Mouse (Mus musculus) heart, embryonic 16.5 days (tissue): ENCODE data around the gene Dok7. TPM values are rescaled to one million over a fixed set of nuclear protein-coding genes. Genes with fewer than 3 reads are reported as not detected.

Source experiments
- ATAC-seq: fragments of 200-750 bp; cut with Nextera tagmentation; replicated peaks from 2 replicates; pipeline ENCODE4 v1.8.0; 2017; ENCODE audit warnings: moderate number of reproducible peaks; ENCODE audit not compliant: insufficient read depth, low FRiP score; ENCODE audit errors: extremely low read depth
- H3K27ac ChIP-seq: fragments of 300-500 bp; sonication (generic); 2 replicates; pipeline ENCODE4 v1.5.1; 2014; ENCODE audit warnings: mild to moderate bottlenecking, low read length, control low read depth, moderate library complexity
- H3K27me3 ChIP-seq: fragments of 300-500 bp; sonication (generic); 2 replicates; pipeline ENCODE4 v1.6.1; 2014; ENCODE audit warnings: low read length, mixed read lengths; ENCODE audit not compliant: control insufficient read depth, insufficient read depth
- H3K36me3 ChIP-seq: fragments of 300-500 bp; sonication (generic); 2 replicates; pipeline ENCODE4 v1.6.1; 2014; ENCODE audit not compliant: control insufficient read depth, insufficient read depth
- H3K4me1 ChIP-seq: fragments of 300-500 bp; sonication (generic); 2 replicates; pipeline ENCODE4 v1.6.1; 2014; ENCODE audit warnings: low read length, mixed read lengths; ENCODE audit not compliant: control insufficient read depth, insufficient read depth
- H3K4me2 ChIP-seq: fragments of 300-500 bp; sonication (generic); 2 replicates; pipeline ENCODE4 v1.6.1; 2014; ENCODE audit warnings: low read depth, mild to moderate bottlenecking, control low read depth, low read length
- H3K4me3 ChIP-seq: fragments of 300-500 bp; sonication (generic); 2 replicates; pipeline ENCODE4 v1.5.1; 2014; ENCODE audit warnings: mild to moderate bottlenecking, control low read depth, low read length
- H3K9ac ChIP-seq: fragments of 300-500 bp; sonication (generic); 2 replicates; pipeline ENCODE4 v1.6.1; 2014; ENCODE audit warnings: low read length, control low read depth
- H3K9me3 ChIP-seq: fragments of 300-500 bp; sonication (generic); replicated peaks from 2 replicates; pipeline ENCODE4 v1.6.1; 2016; ENCODE audit warnings: low read length; ENCODE audit not compliant: control insufficient read depth
- WGBS: fragments of 180-500 bp; shearing (Covaris S2); extraction: QIAGEN DNeasy Blood & Tissue Kit; methylation state at CpG from one replicate; pipeline ENCODE4 v1.1.7; 2014; 5-methylcytosine and 5-hydroxymethylcytosine counted together
- polyA plus RNA-seq: library from polyadenylated mRNA; unstranded; fragments of >200 nt; fragmentation: Nextera tagmentation; extraction: Ambion mirVana; gene quantifications from 2 replicates; pipeline ENCODE4 v1.2.1, GENCODE M21; 2015

The Dok7 gene
- polyA plus RNA-seq, 1 experiment from 2014 or later = 14.9 TPM

DNA sequence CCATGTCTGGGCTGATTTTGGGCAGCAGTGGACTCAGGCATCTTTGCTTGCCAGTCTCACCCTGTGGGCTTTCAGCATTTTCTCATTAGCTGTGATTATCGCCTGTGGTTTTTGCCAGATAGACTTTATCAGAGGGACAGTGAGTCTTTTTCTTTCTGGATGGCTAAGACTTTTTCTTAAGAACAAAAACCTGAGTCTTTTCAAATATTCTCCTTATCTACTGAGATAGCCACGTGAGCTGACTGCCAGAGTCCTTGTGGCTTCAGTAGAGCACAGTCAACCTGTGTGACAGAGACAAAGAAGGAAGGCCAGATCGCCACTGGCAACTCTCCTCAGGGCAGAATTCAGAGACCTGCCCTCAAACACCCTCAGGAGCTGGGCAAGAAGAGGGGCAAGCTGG, 61.1 kb downstream of the Dok7 start:
- Histone ChIP-seq H3K36me3 (no peaks in the 10 kb centered on the region), H3K27ac (no peak overlapping the region), H3K9ac (no peak overlapping the region), H3K4me1 (peaks cover 13% of the 10 kb centered on the region), H3K27me3 (no peaks in the 10 kb centered on the region; the same call in 1 of the 2 replicates), H3K4me2 (no peak overlapping the region), H3K9me3 (no peaks in the 10 kb centered on the region), H3K4me3 (no peak overlapping the region)
- ATAC-seq = no peak
- WGBS = 48% methylated on average over 3 of the region's 3 CpGs

DNA sequence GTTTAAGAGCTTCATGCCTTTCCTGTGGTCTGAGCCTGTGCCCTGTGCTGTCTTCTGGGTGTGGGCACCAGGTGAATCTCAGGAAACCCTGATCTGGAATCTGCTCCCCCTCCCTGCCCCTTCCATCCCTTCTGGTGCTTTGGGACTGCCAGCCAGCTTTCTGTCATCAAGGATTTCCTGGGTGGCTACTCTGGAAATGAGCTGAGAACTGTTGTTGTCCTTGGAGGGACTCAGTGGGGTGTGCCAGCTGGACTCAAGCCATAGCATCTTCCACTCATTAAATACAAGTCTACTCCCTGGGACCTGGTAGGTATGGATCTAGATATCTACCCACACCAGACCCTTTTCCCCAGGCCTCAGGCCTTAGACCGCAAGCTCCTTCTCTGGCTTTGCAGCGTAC, 61.9 kb downstream of the Dok7 start:
- H3K27ac ChIP-seq = no peak overlapping the region
- H3K4me2 ChIP-seq = no peak overlapping the region
- H3K4me3 ChIP-seq = no peak overlapping the region
- WGBS = 68% methylated on average over 2 of the region's 2 CpGs
- H3K9ac ChIP-seq = no peak overlapping the region
- peak; percentile 49; the same call in 1 of the 2 replicates for ATAC-seq
- H3K36me3 ChIP-seq = no peaks in the 10 kb centered on the region
- no peaks in the 10 kb centered on the region for H3K9me3 ChIP-seq
- no peaks in the 10 kb centered on the region; the same call in 1 of the 2 replicates for H3K27me3 ChIP-seq
- peaks cover 13% of the 10 kb centered on the region for H3K4me1 ChIP-seq

DNA sequence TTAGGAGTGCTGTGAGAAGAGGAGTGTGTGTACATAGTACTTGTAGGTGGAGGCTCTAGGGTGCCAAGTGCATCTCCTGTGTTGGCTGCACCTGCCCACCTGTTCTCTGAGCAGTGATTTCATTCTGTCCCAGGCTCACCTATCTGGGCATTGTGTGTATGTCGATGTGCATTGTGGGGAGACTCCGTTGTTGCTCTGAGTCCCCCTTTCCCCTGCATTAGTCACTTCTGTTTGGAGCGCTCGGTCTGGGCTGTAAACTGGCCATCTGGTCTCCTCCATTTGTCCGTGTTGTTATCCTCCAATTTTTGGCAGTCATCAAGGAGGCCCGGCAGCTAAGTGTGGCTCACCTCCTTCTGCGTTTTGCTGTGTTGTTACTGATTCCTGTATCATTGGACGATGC, 63.5 kb downstream of the Dok7 start:
- WGBS = 87% methylated on average over 8 of the region's 8 CpGs
- Histone ChIP-seq H3K27me3 (no peaks in the 10 kb centered on the region; the same call in 1 of the 2 replicates), H3K9me3 (no peaks in the 10 kb centered on the region), H3K4me1 (peaks cover 13% of the 10 kb centered on the region), H3K36me3 (no peaks in the 10 kb centered on the region), H3K27ac (no peak overlapping the region), H3K4me2 (no peak overlapping the region), H3K4me3 (no peak overlapping the region), H3K9ac (no peak overlapping the region)
- ATAC-seq = no peak

DNA sequence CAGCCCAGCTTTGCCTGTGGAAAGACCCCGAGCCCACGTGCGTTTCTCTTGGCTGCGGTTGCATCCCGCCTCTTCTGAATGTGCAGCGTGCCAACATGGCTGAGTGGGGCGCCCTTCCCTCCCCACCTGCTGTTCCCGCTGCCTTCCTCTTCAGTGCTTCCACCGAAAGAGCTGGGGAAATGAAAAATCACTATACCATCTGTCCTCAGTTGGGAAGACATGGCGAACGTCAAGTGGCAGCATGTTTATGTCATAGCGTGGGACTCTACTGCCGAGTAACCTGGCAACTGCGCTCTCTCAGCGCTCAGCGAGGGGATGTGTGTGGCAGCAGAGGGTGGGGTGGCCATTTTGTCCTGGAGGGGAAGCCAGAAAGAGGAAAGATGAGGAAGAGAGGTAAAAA, 72.6 kb downstream of the Dok7 start:
- Histone ChIP-seq H3K36me3 (no peaks in the 10 kb centered on the region), H3K4me2 (no peak overlapping the region), H3K9ac (no peak overlapping the region), H3K27me3 (no peaks in the 10 kb centered on the region), H3K9me3 (no peaks in the 10 kb centered on the region), H3K4me1 (no peaks in the 10 kb centered on the region), H3K4me3 (no peak overlapping the region), H3K27ac (no peak overlapping the region)
- WGBS = 79% methylated on average over 16 of the region's 16 CpGs
- ATAC-seq = no peak

DNA sequence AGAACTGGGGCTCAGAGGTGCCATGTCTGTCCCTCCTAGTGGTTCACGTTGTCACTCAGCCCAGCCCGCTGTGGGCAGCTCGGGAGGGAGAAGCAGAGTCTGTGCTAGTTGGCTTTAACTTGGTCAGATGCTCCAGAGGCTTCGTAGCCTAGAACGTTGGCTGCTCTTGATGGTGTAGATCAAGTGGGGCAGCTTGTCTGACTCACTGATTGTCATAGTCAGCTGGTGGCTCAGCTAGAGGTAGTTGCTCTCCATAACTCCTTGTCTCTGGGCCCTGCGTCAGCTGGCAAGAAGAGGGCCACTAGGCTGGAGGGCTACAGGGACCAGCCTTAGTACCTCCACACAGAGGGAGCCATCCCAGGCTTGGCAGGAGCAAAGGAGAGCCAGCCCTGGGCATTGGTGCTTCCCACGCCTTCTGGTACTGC, 73.2 kb downstream of the Dok7 start:
- Histone ChIP-seq H3K4me1 (no peaks in the 10 kb centered on the region), H3K27ac (no peak overlapping the region), H3K36me3 (no peaks in the 10 kb centered on the region), H3K9ac (no peak overlapping the region), H3K4me2 (no peak overlapping the region), H3K9me3 (no peaks in the 10 kb centered on the region), H3K27me3 (no peaks in the 10 kb centered on the region), H3K4me3 (no peak overlapping the region)
- WGBS = 84% methylated on average over 7 of the region's 7 CpGs
- no peak for ATAC-seq

DNA sequence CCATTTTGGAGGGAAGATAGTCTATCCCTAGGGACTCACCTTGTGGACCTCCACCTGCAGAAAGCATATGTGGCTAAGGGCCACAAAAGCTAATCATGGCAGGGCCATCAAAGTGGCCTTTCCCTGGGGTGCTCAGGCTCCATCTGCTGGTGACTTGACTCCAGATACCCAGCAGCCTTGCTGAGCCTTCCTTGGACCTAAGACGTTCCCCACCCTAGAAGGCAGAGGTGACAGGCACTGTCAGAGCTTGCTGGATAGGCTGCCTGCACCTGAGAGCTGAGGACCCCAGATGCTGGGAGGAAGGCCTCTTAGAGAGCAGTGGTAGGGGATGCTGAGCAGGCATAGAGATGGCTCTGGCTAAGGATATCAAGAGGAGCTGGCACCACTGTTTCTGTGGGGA, 74.7 kb downstream of the Dok7 start:
- H3K4me3 ChIP-seq = no peak overlapping the region
- H3K27me3 ChIP-seq = no peaks in the 10 kb centered on the region
- no peak overlapping the region for H3K27ac ChIP-seq
- H3K36me3 ChIP-seq = no peaks in the 10 kb centered on the region
- H3K4me2 ChIP-seq = no peak overlapping the region
- no peak overlapping the region for H3K9ac ChIP-seq
- 3% methylated on average over 1 of the region's 1 CpGs for WGBS
- H3K9me3 ChIP-seq = no peaks in the 10 kb centered on the region
- ATAC-seq = no peak
- H3K4me1 ChIP-seq = no peaks in the 10 kb centered on the region

DNA sequence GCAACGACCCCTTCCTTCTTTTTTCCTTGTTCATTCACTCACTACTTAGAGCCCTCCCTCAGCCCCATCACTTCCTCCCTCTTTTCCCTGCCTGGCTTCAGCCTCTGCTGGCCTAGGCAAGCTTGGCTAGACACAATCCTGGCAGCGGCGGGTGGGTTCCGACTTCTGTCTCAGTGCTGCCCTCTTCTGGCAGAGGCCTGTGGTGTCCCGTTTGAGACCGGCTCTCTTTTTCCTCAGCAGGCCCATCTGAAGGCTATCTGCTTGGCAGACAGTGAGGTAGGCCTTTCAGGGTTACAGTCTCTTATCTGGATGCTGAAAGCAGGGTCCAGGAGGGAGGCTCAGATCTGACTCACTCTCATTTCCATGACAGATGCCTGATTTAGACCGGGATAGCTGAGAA, 75.2 kb downstream of the Dok7 start:
- Histone ChIP-seq H3K27me3 (no peaks in the 10 kb centered on the region), H3K4me2 (no peak overlapping the region)
- WGBS = 6% methylated on average over 7 of the region's 7 CpGs

DNA sequence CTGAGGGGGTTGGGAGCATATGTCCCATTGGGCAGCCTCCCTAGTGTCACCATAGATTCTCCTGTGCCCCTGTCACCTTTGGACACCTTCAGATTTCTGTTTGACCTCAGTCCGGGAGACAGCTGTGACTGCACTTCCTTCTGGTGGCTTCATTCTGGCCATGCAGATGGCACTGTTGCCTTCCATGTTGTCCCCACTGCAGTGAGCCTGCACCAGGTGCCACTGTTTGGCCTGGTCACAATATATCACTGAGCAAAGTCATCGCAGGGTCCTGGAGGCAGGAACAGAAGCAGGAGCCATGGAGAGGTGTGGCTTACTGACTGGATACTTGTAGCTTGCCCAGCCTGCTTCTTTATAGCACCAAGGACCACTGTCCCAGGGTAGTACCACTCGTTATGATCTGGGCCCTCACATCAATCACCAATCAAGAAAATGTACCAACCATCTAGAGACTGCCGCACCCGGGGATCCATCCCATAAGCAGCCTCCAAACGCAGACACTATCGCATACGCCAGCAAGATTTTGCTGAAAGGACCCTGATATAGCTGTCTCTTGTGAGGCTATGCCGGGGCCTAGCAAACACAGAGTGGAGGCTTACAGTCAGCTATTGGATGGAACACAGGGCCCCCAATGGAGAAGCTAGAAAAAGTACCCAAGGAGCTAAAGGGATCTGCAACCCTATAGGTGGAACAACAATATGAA, 75.9 kb downstream of the Dok7 start:
- H3K4me1 ChIP-seq = peaks cover 1% of the 10 kb centered on the region; the same call in 1 of the 2 replicates
- ATAC-seq = no peak
- H3K27ac ChIP-seq = no peak overlapping the region
- no peak overlapping the region for H3K4me3 ChIP-seq
- no peaks in the 10 kb centered on the region for H3K36me3 ChIP-seq
- H3K9ac ChIP-seq = no peak overlapping the region
- H3K4me2 ChIP-seq = no peak overlapping the region
- H3K9me3 ChIP-seq = no peaks in the 10 kb centered on the region
- 88% methylated on average over 9 of the region's 9 CpGs for WGBS
- no peaks in the 10 kb centered on the region for H3K27me3 ChIP-seq

More for the DNA sequence above, 75.2 kb downstream of the Dok7 start:
- Histone ChIP-seq H3K9me3 (no peaks in the 10 kb centered on the region), H3K36me3 (no peaks in the 10 kb centered on the region), H3K4me1 (no peaks in the 10 kb centered on the region), H3K27ac (no peak overlapping the region), H3K4me3 (no peak overlapping the region), H3K9ac (no peak overlapping the region)
- peak; percentile 56; the same call in 1 of the 2 replicates for ATAC-seq

DNA sequence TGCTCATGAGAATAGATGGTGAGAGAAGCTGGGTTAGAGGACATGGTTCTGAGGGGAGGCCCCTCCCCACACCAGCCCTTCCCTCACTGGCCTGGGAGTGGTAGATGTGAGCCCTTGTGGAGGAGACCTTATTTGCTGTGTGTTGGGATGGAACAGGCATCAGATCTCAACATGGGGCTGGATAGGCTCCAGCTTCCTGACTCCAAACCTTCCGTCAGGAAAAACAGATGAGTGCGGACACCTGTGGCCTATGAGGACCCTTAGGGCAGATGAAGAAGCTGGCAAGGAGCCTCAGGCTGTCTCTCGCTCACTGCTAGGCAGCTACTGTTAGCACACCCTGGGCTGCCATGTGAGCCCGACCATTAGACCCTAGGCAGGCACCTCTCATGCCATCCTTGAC, 76.9 kb downstream of the Dok7 start:
- H3K36me3 ChIP-seq = no peaks in the 10 kb centered on the region
- H3K9ac ChIP-seq = no peak overlapping the region
- no peak for ATAC-seq
- H3K4me2 ChIP-seq = no peak overlapping the region
- H3K4me3 ChIP-seq = no peak overlapping the region
- 89% methylated on average over 4 of the region's 4 CpGs for WGBS
- H3K9me3 ChIP-seq = no peaks in the 10 kb centered on the region
- peaks cover 10% of the 10 kb centered on the region for H3K4me1 ChIP-seq
- no peak overlapping the region for H3K27ac ChIP-seq
- no peaks in the 10 kb centered on the region for H3K27me3 ChIP-seq
